Mouse (Mus musculus) frontal cortex, postnatal 36 days (tissue): ENCODE results near the gene Usp20.
"Not testable (repeated sequence)": the region's sequence is repeated elsewhere in the genome, so short reads cannot be mapped to it uniquely, and the experiment has no call there.

Experiments
- DNase-seq, 2 experiments: peaks; one replicate each; pipeline ENCODE4 v3.0.0; 2022; ENCODE audit warnings: low spot score in 2 of 2

Gene Usp20

GRCm38 (mm10) chr2:30981790-30982513, at the start of gene Usp20, which contains the start of gene BC005624:
Gene Usp20, plus strand, starts transcription at chr2:30982279.
Gene BC005624, minus strand, starts transcription at chr2:30982201.
- peak; percentile 98 to 99 for DNase-seq

GRCm38 (mm10) chr2:30933032-30933431, 49.0 kb upstream of the Usp20 start:
- no peak for DNase-seq

GRCm38 (mm10) chr2:30933917-30934450, 48.1 kb upstream of the Usp20 start:
- DNase-seq: peak; percentile 77 to 83

- DNase-seq: no peak
These were observed 45.3 kb upstream of the Usp20 start for GRCm38 (mm10) chr2:30936808-30937207.

- DNase-seq: no peak
These were observed 44.3 kb upstream of the Usp20 start for GRCm38 (mm10) chr2:30937731-30938130.

GRCm38 (mm10) chr2:30938574-30938991, 43.5 kb upstream of the Usp20 start:
- DNase-seq: no peak

- DNase-seq: no peak
These were observed 40.5 kb upstream of the Usp20 start for GRCm38 (mm10) chr2:30941586-30941985.

- not testable (repeated sequence) for DNase-seq
These were observed 40.0 kb upstream of the Usp20 start for GRCm38 (mm10) chr2:30942116-30942515.

- peak; percentile 38 to 58 for DNase-seq
These were observed 39.5 kb upstream of the Usp20 start for GRCm38 (mm10) chr2:30942603-30943011.

GRCm38 (mm10) chr2:30952457-30952823, 29.6 kb upstream of the Usp20 start:
- DNase-seq: no peak

- DNase-seq: peak; percentile 82 to 91
These were observed 29.1 kb upstream of the Usp20 start, which contains the start of gene Tor1b for GRCm38 (mm10) chr2:30952824-30953490. Gene Tor1b, plus strand, starts transcription at chr2:30952959.

- no peak for DNase-seq
These were observed 27.3 kb upstream of the Usp20 start for GRCm38 (mm10) chr2:30954797-30955196.

- DNase-seq: no peak
These were observed 24.6 kb upstream of the Usp20 start for GRCm38 (mm10) chr2:30957511-30957910.

GRCm38 (mm10) chr2:30958726-30959125, 23.4 kb upstream of the Usp20 start:
- DNase-seq: no peak

GRCm38 (mm10) chr2:30959856-30960255, 22.2 kb upstream of the Usp20 start:
- no peak for DNase-seq

- DNase-seq: no peak
These were observed 19.4 kb upstream of the Usp20 start for GRCm38 (mm10) chr2:30962570-30963254.

GRCm38 (mm10) chr2:30965627-30966026, 16.5 kb upstream of the Usp20 start:
- no peak for DNase-seq

- no peak for DNase-seq
These were observed 15.3 kb upstream of the Usp20 start for GRCm38 (mm10) chr2:30966826-30967225.

GRCm38 (mm10) chr2:30967352-30968327, 14.4 kb upstream of the Usp20 start, which contains the start of gene Tor1a:
Gene Tor1a, minus strand, starts transcription at chr2:30967933.
- peak; percentile 90 to 91 for DNase-seq

GRCm38 (mm10) chr2:30983024-30983423, 945 bp downstream of the Usp20 start:
- no peak for DNase-seq
